Mouse (Mus musculus) retina, adult 2 months (tissue): ENCODE measurements at regions not wholly inside any gene's neighbourhood (a gene's known extent, or its start where the extent isn't known, plus 50 kb on each side); places are given as distances from the start of the nearest gene placed in this dataset.

Source experiments
- DNase-seq: peaks from one replicate; pipeline ENCODE4 v3.0.0-alpha.2; 2012; ENCODE audit warnings: low read depth, low spot score

DNA sequence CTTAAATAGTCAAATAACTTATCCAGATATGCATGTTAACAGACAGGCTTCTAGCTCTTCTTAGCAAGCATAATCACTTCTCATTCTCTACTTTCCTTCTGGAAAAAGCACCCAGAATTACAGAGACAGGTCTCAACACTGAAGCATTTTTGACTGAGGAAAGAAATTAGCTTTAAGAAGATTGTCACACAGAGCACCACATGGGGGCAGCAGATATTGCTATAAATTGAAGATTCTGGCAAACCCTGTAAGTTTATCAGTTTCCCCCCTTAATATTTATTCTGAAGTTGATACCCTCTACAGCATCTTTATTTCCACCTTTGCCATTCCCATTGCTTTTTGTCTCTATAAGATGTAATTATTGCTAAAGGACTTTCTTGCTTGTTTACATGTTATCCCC lies 83.4 kb upstream of the Lrrc4c start:
- peak; percentile 3 for DNase-seq

DNA sequence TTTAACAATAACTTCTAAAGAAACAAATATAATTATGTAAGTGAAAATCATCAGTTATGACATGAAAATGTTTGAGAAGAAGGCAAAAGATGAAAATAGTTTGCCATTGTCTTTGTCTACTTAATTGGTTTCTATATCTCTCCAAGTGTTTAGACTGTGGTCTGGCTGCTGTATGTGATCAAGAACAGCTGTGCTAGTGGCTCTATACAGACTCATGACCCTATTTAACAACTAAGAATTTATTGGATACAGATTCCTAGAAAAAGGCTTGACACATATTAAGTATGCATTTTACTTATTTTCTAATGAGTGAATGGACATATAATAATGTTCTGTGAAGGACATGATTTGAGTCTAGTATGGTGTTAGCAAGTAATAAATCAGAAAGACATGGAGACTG lies 78.7 kb upstream of the Lrrc4c start:
- no peak for DNase-seq

DNA sequence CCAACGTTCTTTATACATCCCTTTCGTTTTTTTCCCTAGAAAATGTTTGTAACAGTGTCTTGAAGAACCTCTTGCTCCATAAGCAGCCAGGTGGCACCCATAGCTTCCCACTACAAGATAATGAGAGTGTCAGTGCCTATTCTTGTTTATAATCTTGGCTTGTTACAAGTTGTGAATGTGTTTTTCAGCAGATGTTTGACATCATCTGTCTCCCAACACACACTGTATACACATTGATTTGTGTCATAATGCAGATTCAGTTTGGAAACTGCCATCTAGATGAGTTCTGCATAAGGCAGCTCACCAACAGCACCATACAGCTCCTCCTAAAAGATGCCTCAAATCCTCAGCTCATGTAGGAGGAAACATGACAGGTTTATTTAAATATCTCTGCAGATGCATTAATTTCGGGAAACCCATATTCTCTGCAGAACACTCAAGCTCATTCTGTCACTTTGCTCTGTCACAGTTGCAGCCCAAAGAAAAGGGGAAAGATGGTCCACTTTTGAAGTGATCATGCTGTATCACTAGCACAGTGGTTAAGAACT lies 77.4 kb upstream of the Lrrc4c start:
- DNase-seq = no peak

DNA sequence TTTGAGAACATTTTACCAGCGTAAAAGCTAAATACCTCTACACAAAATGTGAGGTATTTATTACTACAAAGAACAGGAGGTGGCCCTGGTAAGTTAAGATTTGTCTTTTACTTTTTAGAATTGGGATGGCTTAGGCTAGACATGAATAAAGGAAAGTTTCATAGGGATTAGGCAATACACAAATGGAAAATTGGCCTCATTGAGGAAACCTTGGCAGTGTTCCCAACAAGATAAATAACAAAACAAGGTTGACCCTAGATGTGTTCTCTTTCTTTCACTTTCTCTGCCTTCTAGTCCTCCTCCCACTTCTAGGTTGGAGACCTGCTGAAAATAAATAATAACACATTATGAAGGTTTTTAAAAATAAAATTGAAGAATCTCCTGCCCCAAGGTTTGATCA lies 64.3 kb upstream of the Lrrc4c start:
- no peak for DNase-seq

DNA sequence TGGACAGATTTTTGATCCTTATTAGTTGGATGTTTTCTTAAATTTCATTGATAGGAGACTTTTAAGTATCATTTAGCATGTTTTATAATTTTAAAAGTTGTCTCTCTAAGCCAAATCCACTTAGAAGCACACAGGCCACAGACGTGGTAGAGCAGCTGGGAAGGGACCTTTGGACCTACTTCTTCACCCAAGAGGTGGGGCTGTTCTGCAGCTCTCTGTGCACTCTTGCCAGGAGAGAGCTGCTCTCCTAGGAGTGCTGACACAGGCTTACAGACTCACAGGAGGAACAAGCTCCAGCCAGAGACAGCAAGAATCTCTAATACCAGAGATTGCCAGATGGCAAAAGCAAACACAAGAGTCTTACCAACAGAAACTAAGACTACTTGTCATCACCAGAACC lies 61.5 kb upstream of the Lrrc4c start:
- no peak for DNase-seq
